Mouse (Mus musculus): ENCODE data around the gene Cdk14.

The Cdk14 gene

DNA sequence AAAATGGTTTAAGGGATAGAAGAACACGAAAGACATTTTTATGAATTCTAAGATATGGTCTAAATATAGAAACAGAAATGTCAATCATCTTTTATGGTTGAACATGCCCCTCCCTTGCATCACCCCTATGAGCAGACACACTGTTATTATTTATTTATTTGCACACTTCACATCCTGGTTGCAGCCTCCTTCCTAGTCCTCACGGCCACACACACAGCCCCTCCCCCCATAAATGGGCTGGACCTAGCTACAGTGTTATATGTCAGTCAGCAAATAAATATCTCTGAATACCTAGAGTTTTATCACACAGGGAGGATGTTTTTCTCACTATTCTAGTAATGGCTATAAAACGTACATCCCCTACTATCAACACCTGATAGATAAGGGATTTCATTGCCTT is 633.3 kb downstream of the Cdk14 start:
- DNase-seq (ENCODE audit: low spot score in 2 of 2), result no peak

DNA sequence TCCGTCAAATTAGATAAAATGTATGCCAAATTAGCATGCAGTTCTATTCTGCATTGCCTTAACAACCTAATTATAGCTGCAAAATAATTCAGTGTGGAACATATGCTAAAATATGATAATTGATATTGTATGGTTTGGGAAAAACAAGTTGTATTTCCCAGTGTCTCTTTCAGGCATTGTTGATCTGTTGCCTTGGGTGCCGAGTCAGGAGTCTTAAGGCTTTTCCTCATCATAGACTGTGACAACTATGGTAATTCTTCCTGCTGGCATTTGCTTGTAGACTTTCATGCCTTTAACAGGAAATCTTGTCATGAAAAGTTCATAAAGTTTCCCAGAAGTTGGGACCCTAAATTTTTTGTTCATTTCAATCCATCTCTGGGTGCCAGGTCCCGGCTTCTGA is 641.8 kb downstream of the Cdk14 start:
- DNase-seq (ENCODE audit: low spot score in 2 of 2), result no peak

DNA sequence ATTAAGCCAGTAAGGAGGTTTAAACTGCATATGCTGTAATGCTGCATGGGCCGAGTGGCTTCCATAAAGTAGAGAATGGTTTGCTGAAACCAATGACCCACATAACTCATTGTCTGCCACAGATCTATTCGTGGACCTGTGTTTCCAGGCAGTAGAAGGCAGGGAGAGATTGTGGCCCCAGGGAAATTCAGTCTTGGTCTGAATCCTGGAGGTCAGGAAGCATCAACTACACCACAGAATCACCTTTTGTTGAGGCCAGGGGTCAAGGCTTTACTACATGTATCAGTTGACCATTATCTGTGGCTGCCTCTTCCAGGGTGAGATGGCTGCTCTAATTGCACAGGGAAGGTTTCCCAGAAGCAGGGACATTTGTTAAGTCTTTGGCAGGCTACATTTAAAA is 643.6 kb downstream of the Cdk14 start:
- no peak for DNase-seq (ENCODE audit: low spot score in 2 of 2)

DNA sequence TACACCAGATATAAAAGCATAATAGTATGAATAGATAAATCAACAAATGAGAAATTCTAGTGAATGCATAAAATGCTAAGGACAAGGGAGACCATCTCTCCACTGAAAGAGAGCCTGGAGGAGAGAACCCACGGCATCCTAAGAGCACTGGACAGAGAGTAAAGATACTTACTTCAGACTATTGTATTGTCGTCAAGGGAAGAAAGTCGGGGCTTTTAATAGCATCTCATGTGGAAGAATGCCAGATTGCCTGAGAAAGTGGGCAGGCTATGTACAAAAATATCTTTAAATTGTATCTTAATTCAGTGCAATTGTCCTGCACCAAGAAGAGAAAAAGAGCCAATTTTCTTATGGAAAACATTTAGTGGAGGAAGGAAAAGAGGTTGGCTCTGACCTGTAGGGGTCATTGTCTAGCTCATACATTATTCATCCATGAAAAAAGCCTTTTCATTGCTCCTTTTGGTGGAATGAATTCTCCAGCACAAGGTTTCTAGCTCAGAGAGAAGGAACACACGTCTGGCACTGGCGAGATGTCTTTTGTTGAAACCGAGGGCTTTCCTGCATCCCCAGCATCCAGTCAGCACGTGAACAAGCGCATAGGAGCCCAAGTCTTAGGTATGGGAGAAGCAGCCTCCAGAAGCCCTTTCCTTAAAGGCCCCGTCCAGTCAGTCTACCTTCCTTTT is 646.9 kb downstream of the Cdk14 start:
- peak in 1 of 2 experiments; percentile 22 for DNase-seq (ENCODE audit: low spot score in 2 of 2)

DNA sequence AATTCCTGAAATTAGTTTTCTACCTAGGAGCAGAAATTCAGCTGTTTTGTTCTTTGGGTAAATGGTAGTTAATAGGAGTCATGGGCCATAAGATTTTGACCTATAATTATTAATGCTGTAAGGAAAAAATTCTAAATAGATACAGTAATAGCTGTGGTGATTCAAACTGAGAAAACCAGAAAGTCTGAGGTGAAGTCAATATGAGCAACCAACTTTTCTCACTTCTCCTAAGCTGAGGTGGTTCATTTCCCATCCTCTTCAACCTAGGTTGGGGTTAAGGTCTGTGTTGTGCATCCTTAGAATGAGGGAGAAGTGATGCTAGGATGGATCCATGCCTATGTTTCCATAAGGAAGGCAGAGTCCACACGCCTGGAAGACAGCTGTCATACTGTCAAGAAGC is 649.5 kb downstream of the Cdk14 start:
- no peak for DNase-seq (ENCODE audit: low spot score in 2 of 2)

DNA sequence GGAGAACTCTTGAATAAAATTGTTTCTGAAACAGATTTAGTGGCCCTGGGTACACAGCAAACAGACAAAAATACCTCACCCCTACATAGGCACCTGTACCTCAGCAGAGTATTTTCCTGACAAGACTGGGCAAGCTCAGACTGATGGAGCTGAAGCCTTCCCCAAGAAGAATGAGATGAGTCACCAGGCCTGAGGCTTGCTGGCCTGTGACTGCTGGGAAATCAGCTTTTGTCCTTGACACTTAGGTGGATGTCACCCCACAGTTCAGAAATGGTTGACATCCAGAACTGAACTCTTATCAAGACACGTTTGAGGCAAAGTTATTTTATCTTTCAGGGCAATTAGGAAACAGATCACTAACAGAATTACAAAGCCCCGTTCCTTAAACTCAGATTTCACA is 652.2 kb downstream of the Cdk14 start:
- DNase-seq (ENCODE audit: low spot score in 2 of 2), result no peak

DNA sequence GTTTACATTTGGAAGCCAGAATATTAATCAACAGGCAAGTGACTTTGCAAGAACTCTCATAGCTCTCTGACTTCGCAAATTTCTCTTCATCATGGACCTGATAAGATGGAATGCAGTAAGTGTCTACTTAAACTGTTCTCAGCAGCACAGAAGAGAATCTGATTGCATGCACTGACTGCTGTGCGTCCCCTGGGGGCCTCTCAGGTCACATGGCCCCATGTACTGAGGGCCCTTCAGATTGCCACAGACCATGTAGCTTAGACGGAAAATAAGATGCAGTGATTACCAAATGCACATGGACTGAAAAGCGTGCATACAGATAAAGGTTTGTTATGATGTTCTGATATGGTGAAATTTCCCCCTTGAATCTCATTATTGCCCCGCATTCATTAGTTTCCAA is 653.4 kb downstream of the Cdk14 start:
- DNase-seq (ENCODE audit: low spot score in 2 of 2), result no peak

DNA sequence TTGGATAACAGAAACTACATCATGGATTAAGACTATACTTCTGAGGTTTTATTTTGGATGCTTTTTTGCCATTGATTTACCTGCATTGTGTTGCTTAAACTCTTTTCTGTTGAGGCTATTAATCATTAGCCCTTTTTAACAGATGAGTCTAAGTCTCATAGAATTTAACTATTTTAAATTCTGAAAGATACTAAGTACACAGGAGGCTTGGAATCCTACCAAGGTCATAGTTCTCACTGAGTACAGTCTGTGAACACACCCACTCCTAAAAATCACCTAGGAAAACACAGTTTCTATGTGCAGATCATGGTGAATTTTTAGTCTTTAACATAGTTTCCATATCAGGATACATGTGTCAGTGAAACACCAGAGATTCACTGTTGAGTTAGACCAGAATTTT is 658.2 kb downstream of the Cdk14 start:
- no peak for DNase-seq (ENCODE audit: low spot score in 2 of 2)

DNA sequence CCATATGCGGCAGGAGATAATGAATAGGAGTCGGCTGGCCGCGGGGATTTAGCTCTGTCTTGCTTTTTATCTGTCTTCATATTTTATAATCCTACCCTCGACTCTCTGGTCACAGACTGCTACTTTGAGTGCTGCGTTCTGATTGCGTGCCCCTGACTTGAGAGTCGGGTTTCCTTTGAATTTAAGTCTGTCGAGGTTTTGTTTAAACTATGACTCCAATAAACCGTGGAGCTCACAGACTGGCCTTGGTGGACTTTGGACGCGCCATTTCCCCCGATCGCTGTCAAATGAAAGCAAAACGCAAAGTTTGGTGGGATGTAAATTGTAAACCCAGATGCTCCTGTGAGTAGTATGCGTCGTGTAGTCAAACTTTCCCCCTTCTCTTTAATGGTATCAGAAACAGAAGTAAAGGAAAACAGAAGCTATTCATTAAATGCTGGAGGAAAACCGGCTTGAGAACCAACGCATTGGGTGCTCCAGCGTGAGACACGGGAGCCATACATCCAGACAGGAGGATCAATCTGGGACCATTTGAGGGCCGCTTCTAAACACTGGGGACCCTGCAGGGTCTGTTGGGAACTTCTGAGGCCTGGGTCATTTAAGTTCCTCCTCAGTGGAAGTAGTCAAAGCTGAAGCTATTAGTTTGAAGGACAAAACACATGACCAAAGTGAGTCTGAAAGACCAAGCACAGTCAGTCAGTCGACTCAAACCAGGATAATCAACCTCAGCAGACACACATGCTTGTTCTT is 661.6 kb downstream of the Cdk14 start:
- DNase-seq (ENCODE audit: low spot score in 2 of 2), result no peak

DNA sequence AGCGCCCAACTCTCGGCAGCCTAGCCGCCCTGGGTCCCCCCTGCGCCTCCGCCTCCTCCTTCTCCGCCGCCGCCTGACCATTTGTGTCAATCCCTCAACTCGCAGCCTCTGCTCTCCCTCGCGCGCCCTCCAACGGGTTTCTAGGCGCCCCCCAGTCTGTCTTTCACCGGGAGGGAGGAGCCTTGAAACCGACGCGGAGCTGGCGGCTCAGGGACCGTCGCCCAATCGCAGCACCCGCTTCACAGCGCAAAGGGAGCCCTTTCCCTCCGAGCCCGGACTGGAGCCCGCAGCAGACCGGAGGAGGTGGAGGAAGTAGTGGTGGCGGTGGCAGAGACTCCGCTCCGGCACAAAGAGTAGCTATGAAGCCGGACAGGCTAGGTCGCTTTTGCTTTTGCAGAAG is 662.2 kb downstream of the Cdk14 start, which contains the start of gene Fzd1:
Gene Fzd1 (minus strand): TSS at position 134 of the 400 bp plus-strand sequence.
- peak; percentile 88 to 90 for DNase-seq (ENCODE audit: low spot score in 2 of 2)

DNA sequence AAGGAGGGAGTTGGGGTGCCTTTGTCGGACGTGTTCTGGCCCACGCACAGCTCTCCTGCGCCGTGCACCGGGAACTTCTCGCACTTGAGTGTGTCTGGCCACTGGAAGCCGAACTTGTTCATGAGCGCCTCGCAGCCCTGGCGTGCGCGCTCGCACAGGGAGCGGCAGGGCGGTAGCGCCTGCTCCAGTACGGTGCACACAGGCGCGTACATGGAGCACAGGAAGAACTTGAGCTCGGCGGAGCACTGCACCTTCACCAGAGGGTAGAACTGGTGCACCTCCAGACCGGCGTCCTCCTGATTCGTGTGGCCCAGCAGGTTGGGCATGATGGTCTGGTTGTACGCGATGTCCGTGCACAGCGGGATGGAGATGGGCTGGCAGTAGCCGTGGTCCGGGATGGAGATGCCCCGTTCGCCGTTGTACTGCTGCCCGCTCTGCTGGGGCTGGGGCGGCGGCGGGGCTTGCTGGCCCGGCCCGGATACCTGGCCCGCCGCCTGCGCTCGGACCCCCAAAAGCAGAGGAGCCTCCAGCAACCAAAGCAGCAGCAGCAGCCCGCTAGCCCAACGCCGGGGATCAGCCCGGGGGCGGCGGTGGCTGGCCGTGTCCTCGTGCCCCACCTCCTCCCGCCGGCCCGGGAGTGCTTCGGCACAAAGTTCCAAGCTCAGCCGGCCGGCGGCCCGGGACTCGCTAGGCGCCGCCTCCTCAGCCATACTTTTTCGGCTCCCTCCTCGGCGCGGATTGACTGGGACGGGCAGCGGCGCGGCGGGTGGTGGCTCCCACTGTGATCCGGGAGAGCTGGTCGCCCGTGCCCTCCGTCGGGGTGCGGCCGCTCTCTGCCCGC is 663.0 kb downstream of the Cdk14 start:
- peak; percentile 56 to 67 for DNase-seq (ENCODE audit: low spot score in 2 of 2)

DNA sequence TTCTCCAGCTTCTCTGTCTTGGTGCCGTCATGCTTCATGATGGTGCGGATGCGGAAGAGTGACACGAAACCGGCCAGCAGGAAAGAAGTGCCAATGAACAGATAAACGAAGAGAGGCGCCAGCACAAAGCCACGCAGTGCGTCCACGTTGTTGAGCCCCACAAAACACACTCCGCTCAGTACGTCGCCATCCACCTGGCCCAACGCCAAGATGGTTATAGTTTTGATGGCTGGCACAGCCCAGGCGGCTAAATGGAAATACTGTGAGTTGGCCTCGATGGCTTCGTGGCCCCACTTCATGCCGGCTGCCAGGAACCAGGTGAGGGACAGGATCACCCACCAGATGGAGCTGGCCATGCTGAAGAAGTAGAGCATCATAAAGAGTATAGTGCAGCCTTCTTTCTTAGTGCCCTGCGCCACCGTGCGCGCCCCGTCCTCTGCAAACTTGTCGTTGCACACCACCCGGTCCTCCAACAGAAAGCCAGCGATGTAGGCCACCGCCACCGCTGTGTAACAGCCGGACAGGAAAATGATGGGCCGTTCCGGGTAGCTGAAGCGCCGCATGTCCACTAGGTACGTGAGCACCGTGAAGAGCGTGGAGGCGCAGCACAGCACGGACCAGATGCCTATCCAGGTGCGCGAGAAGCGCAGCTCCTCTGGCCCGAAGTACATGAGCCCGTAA is 664.0 kb downstream of the Cdk14 start:
- peak; percentile 10 to 15 for DNase-seq (ENCODE audit: low spot score in 2 of 2)

DNA sequence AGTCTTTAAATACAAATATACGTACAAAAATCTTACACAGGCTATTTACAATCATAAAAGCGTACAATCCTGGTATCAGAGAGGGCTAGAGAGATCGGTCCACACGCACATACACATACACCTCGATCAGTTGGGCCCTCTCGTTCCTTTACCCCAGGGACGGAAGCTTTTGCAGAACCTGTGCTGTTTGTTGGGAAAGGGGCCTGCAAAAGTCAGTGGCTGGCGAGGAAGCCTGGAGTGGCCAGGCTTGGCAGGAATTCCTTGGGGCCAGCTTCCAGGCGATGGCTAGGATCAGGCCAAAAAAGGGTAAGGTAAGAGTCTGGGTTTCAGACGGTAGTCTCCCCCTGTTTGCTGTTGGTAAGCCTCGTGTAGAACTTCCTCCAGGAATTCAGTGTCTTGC is 664.8 kb downstream of the Cdk14 start:
- no peak for DNase-seq (ENCODE audit: low spot score in 2 of 2)

DNA sequence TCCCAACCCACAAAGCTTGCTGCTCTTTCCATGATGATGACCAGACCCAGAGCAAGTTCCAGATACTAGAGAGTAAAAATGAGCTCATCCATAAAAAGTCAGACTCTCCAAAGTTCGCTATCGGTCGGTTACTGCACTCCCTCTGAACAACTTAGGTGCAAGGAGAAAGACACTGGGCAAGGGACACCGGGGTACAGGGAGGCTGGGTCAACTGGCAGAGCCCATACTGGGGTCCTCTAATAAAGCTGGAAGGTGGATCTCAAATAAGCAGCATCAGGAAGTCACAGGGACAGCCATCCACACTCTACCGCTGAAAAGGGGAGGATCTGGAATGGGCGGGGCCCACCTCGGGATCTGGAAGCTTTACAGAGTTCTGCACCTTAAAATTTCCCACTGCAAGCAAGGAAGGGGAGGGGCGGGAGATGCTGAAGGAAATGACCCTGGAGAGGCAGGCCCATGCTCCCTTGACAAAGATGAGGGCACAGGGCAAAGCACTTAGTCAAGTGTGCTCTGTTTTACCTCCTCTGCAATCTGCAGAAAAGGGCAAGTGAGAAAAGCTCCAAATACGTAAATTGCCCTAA is 665.3 kb downstream of the Cdk14 start:
- DNase-seq (ENCODE audit: low spot score in 2 of 2), result no peak

Data from frontal cortex, postnatal 36 days (tissue).